Mouse (Mus musculus) CH12.LX (cell line): ENCODE measurements around the gene Carnmt1.

Experiments
- CTCF ChIP-seq, 2 experiments: IDR thresholded peaks in 1 of 2; conservative IDR thresholded peaks in 1 of 2; 2 replicates each; pipeline ENCODE4 v1.5.1; 2011 to 2012; ENCODE audit warnings: low read depth in 2 of 2, low read length in 2 of 2, improper control_type of control experiment in 1 of 2, inconsistent platforms in 1 of 2, mild to moderate bottlenecking in 1 of 2, moderate library complexity in 1 of 2
- ELF1 ChIP-seq: IDR thresholded peaks from 2 replicates; pipeline ENCODE4 v1.6.1; 2014; ENCODE audit warnings: low read depth, mild to moderate bottlenecking, inconsistent platforms, low read length, improper control_type of control experiment
- EP300 ChIP-seq: IDR thresholded peaks from 2 replicates; pipeline ENCODE4 v1.6.1; 2011; ENCODE audit warnings: low read length, improper control_type of control experiment
- JUND ChIP-seq: conservative IDR thresholded peaks from 2 replicates; pipeline ENCODE4 v1.6.1; 2011; ENCODE audit warnings: low read depth, low read length, improper control_type of control experiment
- MAX ChIP-seq: IDR thresholded peaks from 2 replicates; pipeline ENCODE4 v1.6.1; 2011; ENCODE audit warnings: low read length, improper control_type of control experiment
- MAZ ChIP-seq: IDR thresholded peaks from 2 replicates; pipeline ENCODE4 v1.6.1; 2012; ENCODE audit warnings: low read depth, mild to moderate bottlenecking, inconsistent platforms, low read length, improper control_type of control experiment, moderate library complexity
- NRF1 ChIP-seq: IDR thresholded peaks from 2 replicates; pipeline ENCODE4 v1.6.1; 2014; ENCODE audit warnings: low read depth, mild to moderate bottlenecking, inconsistent platforms, low read length, improper control_type of control experiment, moderate library complexity
- POLR2A ChIP-seq: IDR thresholded peaks from 2 replicates; pipeline ENCODE4 v1.6.1; 2011; ENCODE audit warnings: low read depth, mild to moderate bottlenecking, improper control_type of control experiment, low read length
- RCOR1 ChIP-seq: conservative IDR thresholded peaks from 2 replicates; pipeline ENCODE4 v1.6.1; 2012; ENCODE audit warnings: low read depth, mild to moderate bottlenecking, inconsistent platforms, low read length, improper control_type of control experiment
- SIN3A ChIP-seq: IDR thresholded peaks from 2 replicates; pipeline ENCODE4 v1.6.1; 2012; ENCODE audit warnings: low read length, improper control_type of control experiment, inconsistent platforms
- UBTF ChIP-seq: IDR thresholded peaks from 2 replicates; pipeline ENCODE4 v1.6.1; 2012; ENCODE audit warnings: low read depth, mild to moderate bottlenecking, inconsistent platforms, low read length, improper control_type of control experiment, moderate library complexity
- ZNF384 ChIP-seq: IDR thresholded peaks from 2 replicates; pipeline ENCODE4 v1.6.1; 2012; ENCODE audit warnings: low read depth, low read length, improper control_type of control experiment, inconsistent platforms

- TF ChIP-seq POLR2A (no peak), ZNF384 (no peak), CTCF (conservative IDR thresholded peaks at IDR 0.05 in 1 of 2, IDR thresholded peaks at IDR 0.05 in 1 of 2; ENCODE audit: low read depth in 2 of 2, low read length in 2 of 2) (no peak), UBTF (no peak), JUND (no peak), MAX (no peak), NRF1 (no peak), ELF1 (no peak), SIN3A (no peak), EP300 (no peak), RCOR1 (no peak), MAZ (no peak)
These were observed 24.6 kb downstream of the Carnmt1 start for GRCm38 (mm10) chr19:18695116-18695515.
